Mouse (Mus musculus) neural tube, embryonic 14.5 days (tissue): ENCODE data around the gene Snx1. TPM values are rescaled to one million over a fixed set of nuclear protein-coding genes. Genes with fewer than 3 reads are reported as not detected.

Source experiments
- ATAC-seq: fragments of 200-750 bp; cut with Nextera tagmentation; 2 replicates; pipeline ENCODE4 v1.8.0; 2017; ENCODE audit warnings: low read depth, mild to moderate bottlenecking, moderate TSS enrichment, moderate library complexity
- H3K27ac ChIP-seq: fragments of 300-500 bp; sonication (generic); 2 replicates; pipeline ENCODE4 v1.5.1; 2014; ENCODE audit warnings: low read depth, mild to moderate bottlenecking, control low read depth, low read length, moderate library complexity, mixed read lengths
- H3K27me3 ChIP-seq: fragments of 300-500 bp; sonication (generic); 2 replicates; pipeline ENCODE4 v1.6.1; 2014; ENCODE audit warnings: low read length; ENCODE audit not compliant: control insufficient read depth, insufficient read depth
- H3K36me3 ChIP-seq: fragments of 300-500 bp; sonication (generic); 2 replicates; pipeline ENCODE4 v1.6.1; 2014; ENCODE audit warnings: low read length, mixed read lengths; ENCODE audit not compliant: control insufficient read depth, insufficient read depth
- H3K4me1 ChIP-seq: fragments of 300-500 bp; sonication (generic); 2 replicates; pipeline ENCODE4 v1.6.1; 2014; ENCODE audit warnings: low read length; ENCODE audit not compliant: control insufficient read depth, insufficient read depth
- H3K4me2 ChIP-seq: fragments of 300-500 bp; sonication (generic); 2 replicates; pipeline ENCODE4 v1.6.1; 2014; ENCODE audit warnings: mild to moderate bottlenecking, low read depth, low read length, control low read depth
- H3K4me3 ChIP-seq: fragments of 300-500 bp; sonication (generic); 2 replicates; pipeline ENCODE4 v1.5.1; 2014; ENCODE audit warnings: low read depth, low read length, control low read depth, mixed read lengths
- H3K9ac ChIP-seq: fragments of 300-500 bp; sonication (generic); replicated peaks from 2 replicates; pipeline ENCODE4 v1.6.1; 2014; ENCODE audit warnings: low read depth, mild to moderate bottlenecking, control low read depth, low read length, mixed read lengths
- H3K9me3 ChIP-seq: fragments of 300-500 bp; sonication (generic); 2 replicates; pipeline ENCODE4 v1.6.1; 2016; ENCODE audit warnings: low read length; ENCODE audit not compliant: control insufficient read depth
- WGBS: fragments of 180-500 bp; shearing (Covaris S2); extraction: QIAGEN DNeasy Blood & Tissue Kit; methylation state at CpG from one replicate; pipeline ENCODE4 v1.1.7; 2014; 5-methylcytosine and 5-hydroxymethylcytosine counted together
- polyA plus RNA-seq: library from polyadenylated mRNA; unstranded; fragments of >200 nt; fragmentation: Nextera tagmentation; extraction: Ambion mirVana; gene quantifications from 2 replicates; pipeline ENCODE4 v1.2.1, GENCODE M21; 2014

The Snx1 gene
- polyA plus RNA-seq, 1 experiment from 2014 or later = 66.7 TPM

- WGBS = 95% methylated on average over 7 of the region's 7 CpGs
- H3K36me3 ChIP-seq = peaks cover 28% of the 10 kb centered on the region
- H3K4me1 ChIP-seq = no peaks in the 10 kb centered on the region
- no peak overlapping the region for H3K4me2 ChIP-seq
- no peaks in the 10 kb centered on the region for H3K9me3 ChIP-seq
- no peak for ATAC-seq
- no peak overlapping the region for H3K4me3 ChIP-seq
- no peak overlapping the region for H3K27ac ChIP-seq
- no peaks in the 10 kb centered on the region for H3K27me3 ChIP-seq
- H3K9ac ChIP-seq = no peak overlapping the region
Measured at GRCm38 (mm10) chr9:66087062-66087461, 39.3 kb downstream of the Snx1 start.

- Histone ChIP-seq H3K9ac (no peak overlapping the region), H3K36me3 (peaks cover 9% of the 10 kb centered on the region; the same call in 1 of the 2 replicates), H3K27me3 (no peaks in the 10 kb centered on the region), H3K4me3 (no peak overlapping the region), H3K27ac (no peak overlapping the region), H3K4me2 (no peak overlapping the region), H3K4me1 (no peaks in the 10 kb centered on the region), H3K9me3 (no peaks in the 10 kb centered on the region)
- WGBS = 92% methylated on average over 3 of the region's 3 CpGs
- no peak for ATAC-seq
Measured at GRCm38 (mm10) chr9:66084171-66084570, 42.2 kb downstream of the Snx1 start.

GRCm38 (mm10) chr9:66081999-66082398, 44.4 kb downstream of the Snx1 start:
- WGBS = 89% methylated on average over 4 of the region's 4 CpGs
- no peaks in the 10 kb centered on the region; the same call in 1 of the 2 replicates for H3K36me3 ChIP-seq

GRCm38 (mm10) chr9:66080804-66081459, 45.5 kb downstream of the Snx1 start:
- H3K4me2 ChIP-seq = no peak overlapping the region
- WGBS = 58% methylated on average over 3 of the region's 3 CpGs
- no peaks in the 10 kb centered on the region for H3K27me3 ChIP-seq
- H3K27ac ChIP-seq = no peak overlapping the region
- H3K9me3 ChIP-seq = no peaks in the 10 kb centered on the region
- no peak overlapping the region for H3K4me3 ChIP-seq
- ATAC-seq = no peak
- no peaks in the 10 kb centered on the region; the same call in 1 of the 2 replicates for H3K36me3 ChIP-seq
- H3K4me1 ChIP-seq = 0 out of 2 replicates have a peak, but pooled peaks cover 3% of the 10 kb centered on the region
- no peak overlapping the region for H3K9ac ChIP-seq

More at GRCm38 (mm10) chr9:66081999-66082398, 44.4 kb downstream of the Snx1 start:
- Histone ChIP-seq H3K9me3 (no peaks in the 10 kb centered on the region), H3K4me3 (no peak overlapping the region), H3K27me3 (no peaks in the 10 kb centered on the region), H3K4me2 (no peak overlapping the region), H3K9ac (no peak overlapping the region), H3K27ac (no peak overlapping the region), H3K4me1 (0 out of 2 replicates have a peak, but pooled peaks cover 3% of the 10 kb centered on the region)
- ATAC-seq = no peak

GRCm38 (mm10) chr9:66078493-66078892, 47.9 kb downstream of the Snx1 start:
- H3K4me1 ChIP-seq = 0 out of 2 replicates have a peak, but pooled peaks cover 3% of the 10 kb centered on the region
- no peaks in the 10 kb centered on the region for H3K9me3 ChIP-seq
- H3K4me3 ChIP-seq = no peak overlapping the region
- peak overlapping the region; percentile 18; the same call in 1 of the 2 replicates for H3K4me2 ChIP-seq
- peak; percentile 51; the same call in 1 of the 2 replicates for ATAC-seq
- H3K36me3 ChIP-seq = no peaks in the 10 kb centered on the region
- no peaks in the 10 kb centered on the region for H3K27me3 ChIP-seq
- no peak overlapping the region; the same call in 1 of the 2 replicates for H3K9ac ChIP-seq
- WGBS = 15% methylated on average over 14 of the region's 14 CpGs
- H3K27ac ChIP-seq = no peak overlapping the region

GRCm38 (mm10) chr9:66078072-66078471, 48.3 kb downstream of the Snx1 start:
- H3K27me3 ChIP-seq = no peaks in the 10 kb centered on the region
- ATAC-seq = no peak
- no peak overlapping the region for H3K4me3 ChIP-seq
- H3K4me2 ChIP-seq = peak overlapping the region; percentile 18; the same call in 1 of the 2 replicates
- 72% methylated on average over 3 of the region's 3 CpGs for WGBS
- H3K9ac ChIP-seq = no peak overlapping the region; the same call in 1 of the 2 replicates
- no peaks in the 10 kb centered on the region for H3K9me3 ChIP-seq
- H3K27ac ChIP-seq = no peak overlapping the region
- H3K4me1 ChIP-seq = 0 out of 2 replicates have a peak, but pooled peaks cover 3% of the 10 kb centered on the region
- no peaks in the 10 kb centered on the region for H3K36me3 ChIP-seq

GRCm38 (mm10) chr9:66072754-66073153, 53.6 kb downstream of the Snx1 start:
- H3K9me3 ChIP-seq = no peaks in the 10 kb centered on the region
- no peak overlapping the region for H3K27ac ChIP-seq
- no peak overlapping the region for H3K4me3 ChIP-seq
- H3K27me3 ChIP-seq = 0 out of 2 replicates have a peak, but pooled peaks cover 3% of the 10 kb centered on the region
- no peak overlapping the region for H3K4me2 ChIP-seq
- WGBS = 93% methylated on average over 7 of the region's 7 CpGs
- H3K4me1 ChIP-seq = no peaks in the 10 kb centered on the region; the same call in 1 of the 2 replicates
- ATAC-seq = no peak
- H3K36me3 ChIP-seq = no peaks in the 10 kb centered on the region
- no peak overlapping the region for H3K9ac ChIP-seq

GRCm38 (mm10) chr9:66070151-66070550, 56.2 kb downstream of the Snx1 start:
- Histone ChIP-seq H3K4me2 (no peak overlapping the region), H3K27ac (no peak overlapping the region), H3K27me3 (0 out of 2 replicates have a peak, but pooled peaks cover 3% of the 10 kb centered on the region), H3K9me3 (no peaks in the 10 kb centered on the region), H3K36me3 (peaks cover 17% of the 10 kb centered on the region), H3K4me3 (no peak overlapping the region), H3K9ac (no peak overlapping the region), H3K4me1 (no peaks in the 10 kb centered on the region; the same call in 1 of the 2 replicates)
- ATAC-seq = no peak
- WGBS = 92% methylated on average over 5 of the region's 5 CpGs

GRCm38 (mm10) chr9:66069583-66069982, 56.8 kb downstream of the Snx1 start, which contains the start of gene Snx22:
Gene Snx22, minus strand, starts transcription at chr9:66069719.
- H3K36me3 ChIP-seq = peaks cover 18% of the 10 kb centered on the region
- H3K9ac ChIP-seq = peak within 1 kb of the TSS; percentile 55
- H3K9me3 ChIP-seq = no peaks in the 10 kb centered on the region
- under 1% methylated on average over 22 of the region's 22 CpGs for WGBS
- peak; percentile 84; the same call in 1 of the 2 replicates for ATAC-seq
- no peak within 1 kb of the TSS for H3K27ac ChIP-seq
- peak within 1 kb of the TSS; percentile 48 for H3K4me3 ChIP-seq
- H3K4me2 ChIP-seq = peak within 1 kb of the TSS; percentile 94
- 0 out of 2 replicates have a peak, but pooled peaks cover 3% of the 10 kb centered on the region for H3K27me3 ChIP-seq
- no peaks in the 10 kb centered on the region; the same call in 1 of the 2 replicates for H3K4me1 ChIP-seq
